Mouse (Mus musculus) E14TG2a.4 (cell line): ENCODE results near the gene Ptcd2.

ENCODE experiments used
- H3K27me3 ChIP-seq: 2 replicates; pipeline ENCODE4 v1.6.1; 2014; ENCODE audit warnings: low read length, control low read depth; ENCODE audit not compliant: insufficient read depth
- H3K36me3 ChIP-seq: 2 replicates; pipeline ENCODE4 v1.6.1; 2014; ENCODE audit warnings: low read length, control low read depth; ENCODE audit not compliant: insufficient read depth
- H3K4me1 ChIP-seq: replicated peaks from 2 replicates; pipeline ENCODE4 v1.6.1; 2014; ENCODE audit warnings: low read depth, low read length, control low read depth
- H3K4me3 ChIP-seq: replicated peaks from 2 replicates; pipeline ENCODE4 v1.5.1; 2014; ENCODE audit warnings: mild to moderate bottlenecking, low read length
- H3K9me3 ChIP-seq: 2 replicates; pipeline ENCODE4 v1.6.1; 2014; ENCODE audit warnings: low read length, control low read depth
- CTCF ChIP-seq: conservative IDR thresholded peaks from 2 replicates; pipeline ENCODE4 v1.5.1; 2014; ENCODE audit warnings: low read length
- NANOG ChIP-seq: IDR thresholded peaks from 2 replicates; pipeline ENCODE4 v1.6.1; 2014; ENCODE audit warnings: borderline replicate concordance, low read length, mixed read lengths
- POU5F1 ChIP-seq: IDR thresholded peaks from 2 replicates; pipeline ENCODE4 v1.6.1; 2014; ENCODE audit warnings: low read length, borderline replicate concordance

Gene Ptcd2

GRCm38 (mm10) chr13:99378223-99378622, 33.7 kb upstream of the Ptcd2 start:
- Histone ChIP-seq H3K9me3 (no peaks in the 10 kb centered on the region), H3K4me1 (peaks cover 7% of the 10 kb centered on the region), H3K27me3 (no peaks in the 10 kb centered on the region), H3K36me3 (peaks cover 53% of the 10 kb centered on the region), H3K4me3 (no peak overlapping the region)
- TF ChIP-seq CTCF, result no peak
- no peak for TF ChIP-seq NANOG
- no peak for TF ChIP-seq POU5F1

GRCm38 (mm10) chr13:99377055-99377454, 32.5 kb upstream of the Ptcd2 start:
- H3K27me3 ChIP-seq, result no peaks in the 10 kb centered on the region
- no peak overlapping the region for H3K4me3 ChIP-seq
- TF ChIP-seq CTCF (no peak), NANOG (no peak), POU5F1 (no peak)
- H3K36me3 ChIP-seq, result peaks cover 56% of the 10 kb centered on the region
- no peaks in the 10 kb centered on the region for H3K9me3 ChIP-seq
- H3K4me1 ChIP-seq, result peaks cover 9% of the 10 kb centered on the region

GRCm38 (mm10) chr13:99375550-99375949, 31.0 kb upstream of the Ptcd2 start:
- no peaks in the 10 kb centered on the region for H3K27me3 ChIP-seq
- no peaks in the 10 kb centered on the region for H3K9me3 ChIP-seq
- TF ChIP-seq NANOG, result no peak
- TF ChIP-seq CTCF, result peak; percentile 94
- H3K4me3 ChIP-seq, result no peak overlapping the region
- peaks cover 9% of the 10 kb centered on the region for H3K4me1 ChIP-seq
- peaks cover 56% of the 10 kb centered on the region for H3K36me3 ChIP-seq

GRCm38 (mm10) chr13:99374191-99374590, 29.7 kb upstream of the Ptcd2 start:
- TF ChIP-seq NANOG (no peak), CTCF (no peak), POU5F1 (no peak)
- Histone ChIP-seq H3K36me3 (peaks cover 49% of the 10 kb centered on the region), H3K9me3 (no peaks in the 10 kb centered on the region), H3K27me3 (no peaks in the 10 kb centered on the region), H3K4me1 (peaks cover 9% of the 10 kb centered on the region), H3K4me3 (no peak overlapping the region)

- H3K9me3 ChIP-seq, result no peaks in the 10 kb centered on the region
- TF ChIP-seq NANOG (no peak), POU5F1 (no peak), CTCF (no peak)
- no peaks in the 10 kb centered on the region for H3K27me3 ChIP-seq
- peaks cover 49% of the 10 kb centered on the region for H3K36me3 ChIP-seq
- peaks cover 9% of the 10 kb centered on the region for H3K4me1 ChIP-seq
- no peak overlapping the region for H3K4me3 ChIP-seq
These were observed 29.2 kb upstream of the Ptcd2 start for GRCm38 (mm10) chr13:99373684-99374083.

- Histone ChIP-seq H3K27me3 (no peaks in the 10 kb centered on the region), H3K9me3 (no peaks in the 10 kb centered on the region), H3K36me3 (peaks cover 50% of the 10 kb centered on the region), H3K4me1 (peaks cover 28% of the 10 kb centered on the region), H3K4me3 (no peak overlapping the region)
- TF ChIP-seq NANOG (no peak), CTCF (no peak), POU5F1 (no peak)
These were observed 26.8 kb upstream of the Ptcd2 start for GRCm38 (mm10) chr13:99371285-99371684.

- no peak for TF ChIP-seq CTCF
- H3K4me1 ChIP-seq, result peaks cover 31% of the 10 kb centered on the region
- no peaks in the 10 kb centered on the region for H3K27me3 ChIP-seq
- no peaks in the 10 kb centered on the region for H3K9me3 ChIP-seq
- H3K36me3 ChIP-seq, result peaks cover 71% of the 10 kb centered on the region
- H3K4me3 ChIP-seq, result no peak overlapping the region
These were observed 24.6 kb upstream of the Ptcd2 start for GRCm38 (mm10) chr13:99369103-99369502.

- Histone ChIP-seq H3K36me3 (peaks cover 79% of the 10 kb centered on the region), H3K4me1 (peaks cover 34% of the 10 kb centered on the region), H3K27me3 (no peaks in the 10 kb centered on the region), H3K4me3 (no peak overlapping the region), H3K9me3 (no peaks in the 10 kb centered on the region)
- TF ChIP-seq POU5F1 (no peak), NANOG (no peak), CTCF (no peak)
These were observed 23.2 kb upstream of the Ptcd2 start for GRCm38 (mm10) chr13:99367554-99368174.

- TF ChIP-seq CTCF (no peak), POU5F1 (no peak), NANOG (no peak)
- Histone ChIP-seq H3K9me3 (no peaks in the 10 kb centered on the region), H3K27me3 (no peaks in the 10 kb centered on the region), H3K36me3 (peaks cover 86% of the 10 kb centered on the region), H3K4me3 (no peak overlapping the region), H3K4me1 (peaks cover 34% of the 10 kb centered on the region)
These were observed 22.1 kb upstream of the Ptcd2 start for GRCm38 (mm10) chr13:99366422-99367175.
